Mouse (Mus musculus) Patski (cell line): Measurements from ENCODE around the gene Rasa4. TPM values are rescaled to one million over a fixed set of nuclear protein-coding genes. Genes with fewer than 3 reads are reported as not detected.
"Not testable (repeated sequence)": the region's sequence is repeated elsewhere in the genome, so short reads cannot be mapped to it uniquely, and the experiment has no call there.

ENCODE experiments used
- ATAC-seq: fragments of 100-300 bp; one replicate; pipeline ENCODE4 v1.8.0; 2021
- CTCF ChIA-PET: fragments of 350-600 bp; sonication (Branson Sonifier 250); formaldehyde crosslinking; loops from one replicate; lab custom pipeline; 2022; ENCODE audit warnings: inconsistent platforms; lab: Charles Lee
- POLR2A ChIA-PET: fragments of 350-600 bp; sonication (Branson Sonifier 250); formaldehyde crosslinking; loops from one replicate; lab custom pipeline; 2022; ENCODE audit warnings: antibody characterized with exemption, inconsistent platforms; lab: Charles Lee
- DNase-seq: peaks from one replicate; pipeline ENCODE4 v3.0.0-alpha.2; 2011; ENCODE audit warnings: low read depth, low spot score
- H3K27me3 ChIP-seq: fragments of 371-371 bp; one replicate; pipeline ENCODE4 v1.5.1; 2021
- CTCF ChIP-seq: fragments of 100-300 bp; IDR thresholded peaks from one replicate; pipeline ENCODE4 v1.5.1; 2021
- in situ Hi-C: fragments of 300-500 bp; cut with MboI; formaldehyde crosslinking; loops from 3 replicates; pipeline ENCODE4 v1.11.1; 2018; ENCODE audit warnings: low pct_unique_long_range_greater_than_20kb, mixed read lengths
- polyA plus RNA-seq: library from polyadenylated mRNA; unstranded; gene quantifications from one replicate; pipeline ENCODE4 v1.2.3, GENCODE M21; 2021

Gene Rasa4
- polyA plus RNA-seq, 1 experiment from 2014 or later = 8.7 TPM

GRCm38 (mm10) chr5:136155399-136155798 is 71.7 kb downstream of the Rasa4 start:
- ATAC-seq (no peak), DNase-seq (no peak)
- ChIA-PET POLR2A (interaction anchor here (0.6 kb wide), 3 partner anchors 14 to 103 kb away, joined by 3 read pairs; no protein-coding TSS in a partner anchor), CTCF (interaction anchor here (1.1 kb wide), 1 partner anchor 11 kb away, joined by 3 read pairs; no protein-coding TSS in a partner anchor)
- no peak for TF ChIP-seq CTCF
- no peaks in the 10 kb centered on the region for H3K27me3 ChIP-seq
- in situ Hi-C loops = no loop called here

- in situ Hi-C loops, CTCF ChIA-PET, POLR2A ChIA-PET, DNase-seq, H3K27me3 ChIP-seq, ATAC-seq: not testable (repeated sequence)
These were observed 76.4 kb downstream of the Rasa4 start for GRCm38 (mm10) chr5:136160084-136160483.

Other genes starting within 250 kb of the Rasa4 start
- gene Hspb1, start 196.0 kb upstream of the Rasa4 start, polyA plus RNA-seq = 616 TPM
- gene Ywhag, start 149.3 kb upstream of the Rasa4 start, polyA plus RNA-seq = 237 TPM
- gene Ssc4d, start 109.4 kb upstream of the Rasa4 start, polyA plus RNA-seq = 2.4 TPM
- 0.04 TPM for gene Zp3, start 103.8 kb upstream of the Rasa4 start, polyA plus RNA-seq
- 22.2 TPM for gene Dtx2, start 89.1 kb upstream of the Rasa4 start, polyA plus RNA-seq
- gene Upk3b, start 45.4 kb upstream of the Rasa4 start, polyA plus RNA-seq = 0.95 TPM
- gene Upk3bl, start 29.4 kb upstream of the Rasa4 start, polyA plus RNA-seq = 5.7 TPM
- gene Polr2j, start 32.7 kb downstream of the Rasa4 start, polyA plus RNA-seq = 147 TPM
- 37.3 TPM for gene Lrwd1, start 52.2 kb downstream of the Rasa4 start, polyA plus RNA-seq
- 11.2 TPM for gene Alkbh4, start 52.2 kb downstream of the Rasa4 start, polyA plus RNA-seq
- 40.0 TPM for gene Orai2, start 86.8 kb downstream of the Rasa4 start, polyA plus RNA-seq
- gene Prkrip1, start 115.0 kb downstream of the Rasa4 start, polyA plus RNA-seq = 63.4 TPM
- 8.3 TPM for gene Sh2b2, start 162.6 kb downstream of the Rasa4 start, polyA plus RNA-seq